Mouse (Mus musculus) stomach, embryonic 15.5 days (tissue): ENCODE results near the gene Lilrb4a. TPM values are rescaled to one million over a fixed set of nuclear protein-coding genes. Genes with fewer than 3 reads are reported as not detected.
"Not testable (repeated sequence)": the region's sequence is repeated elsewhere in the genome, so short reads cannot be mapped to it uniquely, and the experiment has no call there.

Source experiments
- ATAC-seq: fragments of 200-750 bp; cut with Nextera tagmentation; 2 replicates; pipeline ENCODE4 v1.8.0; 2017; ENCODE audit warnings: low read depth, moderate number of reproducible peaks, moderate TSS enrichment; ENCODE audit not compliant: insufficient read depth, low FRiP score
- H3K27ac ChIP-seq: fragments of 300-500 bp; sonication (generic); 2 replicates; pipeline ENCODE4 v1.5.1; 2015; ENCODE audit warnings: mild to moderate bottlenecking, inconsistent platforms
- H3K27me3 ChIP-seq: fragments of 300-500 bp; sonication (generic); replicated peaks from 2 replicates; pipeline ENCODE4 v1.6.1; 2015; ENCODE audit warnings: inconsistent platforms
- H3K36me3 ChIP-seq: fragments of 300-500 bp; sonication (generic); 2 replicates; pipeline ENCODE4 v1.6.1; 2015; ENCODE audit warnings: inconsistent platforms
- H3K4me1 ChIP-seq: fragments of 300-500 bp; sonication (generic); 2 replicates; pipeline ENCODE4 v1.6.1; 2015; ENCODE audit warnings: inconsistent platforms
- H3K4me2 ChIP-seq: fragments of 300-500 bp; sonication (generic); 2 replicates; pipeline ENCODE4 v1.6.1; 2015; ENCODE audit warnings: mild to moderate bottlenecking, inconsistent platforms
- H3K4me3 ChIP-seq: fragments of 300-500 bp; sonication (generic); replicated peaks from 2 replicates; pipeline ENCODE4 v1.5.1; 2015; ENCODE audit warnings: inconsistent platforms
- H3K9ac ChIP-seq: fragments of 300-500 bp; sonication (generic); 2 replicates; pipeline ENCODE4 v1.6.1; 2015; ENCODE audit warnings: inconsistent platforms
- H3K9me3 ChIP-seq: fragments of 300-500 bp; sonication (generic); 2 replicates; pipeline ENCODE4 v1.6.1; 2016; ENCODE audit warnings: inconsistent platforms
- WGBS: fragments of 180-500 bp; shearing (Covaris S2); methylation state at CpG from one replicate; pipeline ENCODE4 v1.1.7; 2015; 5-methylcytosine and 5-hydroxymethylcytosine counted together
- polyA plus RNA-seq: library from polyadenylated mRNA; unstranded; fragments of >200 nt; fragmentation: Nextera tagmentation; extraction: Ambion mirVana; gene quantifications from 2 replicates; pipeline ENCODE4 v1.2.1, GENCODE M21; 2015

Gene Lilrb4a
- polyA plus RNA-seq: 5.1 and 5.4 TPM in 2 replicates

DNA sequence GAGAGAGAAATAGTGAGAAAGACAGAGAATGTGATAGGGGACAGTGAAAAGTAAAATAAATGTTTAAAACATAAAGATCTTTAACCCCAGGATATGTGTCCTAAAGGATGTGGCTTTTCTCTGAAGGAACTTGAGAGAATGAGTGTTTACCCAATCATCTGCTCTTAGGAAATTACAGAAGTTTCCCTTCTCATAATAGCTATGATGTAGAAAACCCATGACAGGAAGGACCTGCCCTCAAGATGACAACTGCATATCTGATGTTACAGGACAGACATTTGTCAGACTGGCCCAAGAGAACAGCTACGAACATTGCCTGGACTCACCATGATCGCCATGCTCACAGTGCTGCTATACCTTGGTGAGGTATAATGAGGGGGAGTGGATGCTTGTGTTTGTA, at the start of gene Lilrb4a:
Lilrb4a (plus strand) TSS at position 266 of the 400 bp plus-strand sequence.
- H3K4me1 ChIP-seq, H3K27me3 ChIP-seq, H3K4me2 ChIP-seq, H3K9me3 ChIP-seq, H3K9ac ChIP-seq, H3K36me3 ChIP-seq, H3K4me3 ChIP-seq, ATAC-seq, H3K27ac ChIP-seq: not testable (repeated sequence)
- no CpG with 5 or more reads among the region's 2 CpGs for WGBS

DNA sequence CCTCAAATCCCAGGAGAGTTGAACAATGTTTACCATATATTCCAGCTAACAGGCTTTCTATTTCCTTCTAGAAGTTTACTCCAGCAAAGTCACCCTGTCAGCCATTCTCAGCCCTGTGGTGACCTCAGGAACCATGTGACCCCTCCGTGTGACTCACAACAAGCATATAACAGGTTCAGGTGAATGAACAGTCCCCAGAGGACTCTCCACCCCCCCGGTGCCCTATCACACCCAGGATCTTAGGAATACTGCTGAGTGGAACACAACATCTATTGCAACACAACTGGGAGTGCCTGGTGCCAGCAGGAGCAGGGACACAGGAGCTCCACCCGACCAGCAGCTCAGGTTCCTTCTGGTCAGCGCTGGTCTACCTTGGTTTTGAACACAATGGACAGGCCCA, 39.1 kb upstream of the Lilrb4a start:
- Histone ChIP-seq H3K4me2 (no peak overlapping the region), H3K27ac (no peak overlapping the region), H3K4me1 (no peaks in the 10 kb centered on the region), H3K36me3 (no peaks in the 10 kb centered on the region), H3K27me3 (no peaks in the 10 kb centered on the region), H3K4me3 (no peak overlapping the region), H3K9me3 (no peaks in the 10 kb centered on the region), H3K9ac (no peak overlapping the region)
- 72% methylated on average over 4 of the region's 4 CpGs for WGBS
- no peak for ATAC-seq

DNA sequence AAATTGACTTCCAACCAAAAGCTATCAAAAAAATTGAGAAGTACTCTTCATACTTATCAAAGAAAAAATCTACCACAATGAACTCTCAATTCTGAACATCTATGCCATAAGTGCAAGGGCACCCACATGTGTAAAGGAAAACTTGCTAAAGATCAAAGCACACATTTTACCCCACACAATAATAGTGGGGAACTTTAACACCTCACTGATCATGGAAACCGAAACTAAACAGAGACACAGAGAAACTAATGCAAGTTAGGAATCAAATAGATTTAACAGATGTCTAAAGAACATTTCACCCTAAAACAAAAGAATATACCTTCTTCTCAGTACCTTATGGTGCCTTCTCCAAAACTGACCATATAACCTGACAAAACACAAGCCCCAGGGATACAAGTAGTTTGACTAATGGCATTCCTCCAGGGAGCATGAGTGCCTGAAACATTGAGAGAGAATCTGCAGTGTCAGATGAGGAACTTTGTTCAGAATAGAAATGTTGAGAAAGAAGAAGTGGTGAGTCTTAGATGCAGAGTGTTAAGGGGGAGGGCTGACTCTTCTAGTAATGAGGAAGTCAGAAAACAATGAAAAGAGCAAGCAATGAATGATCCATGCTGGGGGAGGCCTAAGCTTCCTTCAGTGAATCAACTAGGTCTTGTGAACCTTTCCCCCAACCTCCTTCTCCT, 37.0 kb upstream of the Lilrb4a start:
- Histone ChIP-seq H3K27me3 (no peaks in the 10 kb centered on the region), H3K27ac (no peak overlapping the region), H3K9ac (no peak overlapping the region), H3K4me2 (no peak overlapping the region), H3K36me3 (no peaks in the 10 kb centered on the region), H3K4me1 (no peaks in the 10 kb centered on the region), H3K9me3 (no peaks in the 10 kb centered on the region), H3K4me3 (no peak overlapping the region)
- no peak for ATAC-seq
- WGBS: 85% methylated on average over 1 of the region's 1 CpGs

DNA sequence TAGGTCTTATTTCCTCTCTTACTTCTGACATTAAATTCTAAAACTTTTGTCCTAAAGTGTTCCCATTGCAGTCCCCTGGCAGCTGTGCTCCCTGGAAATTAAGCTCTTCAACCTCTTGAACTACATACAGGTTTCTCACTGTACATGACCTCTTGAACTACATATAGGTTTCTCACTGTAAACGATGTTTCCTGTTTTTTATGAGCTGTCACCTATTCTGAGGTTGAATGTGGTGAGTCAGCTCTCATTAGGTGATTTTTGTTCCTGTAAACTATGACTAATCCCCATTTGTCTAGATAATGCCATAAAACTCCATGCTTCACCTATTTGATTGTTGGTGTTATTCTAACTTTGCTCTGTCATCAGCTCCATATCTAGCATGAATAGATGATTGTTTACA, 36.4 kb upstream of the Lilrb4a start:
- Histone ChIP-seq H3K4me3 (no peak overlapping the region), H3K9me3 (no peaks in the 10 kb centered on the region), H3K27me3 (no peaks in the 10 kb centered on the region), H3K9ac (no peak overlapping the region), H3K36me3 (no peaks in the 10 kb centered on the region), H3K4me1 (no peaks in the 10 kb centered on the region), H3K4me2 (no peak overlapping the region), H3K27ac (no peak overlapping the region)
- WGBS: 28% methylated on average over 1 of the region's 1 CpGs
- no peak for ATAC-seq

GRCm38 (mm10) chr10:51455762-51456161, 35.0 kb upstream of the Lilrb4a start:
- Histone ChIP-seq H3K4me3 (no peak overlapping the region), H3K36me3 (no peaks in the 10 kb centered on the region), H3K27me3 (no peaks in the 10 kb centered on the region), H3K9ac (no peak overlapping the region), H3K4me2 (no peak overlapping the region), H3K4me1 (no peaks in the 10 kb centered on the region), H3K9me3 (no peaks in the 10 kb centered on the region), H3K27ac (no peak overlapping the region)
- ATAC-seq: no peak
- WGBS: 76% methylated on average over 1 of the region's 1 CpGs

GRCm38 (mm10) chr10:51456369-51456768, 34.4 kb upstream of the Lilrb4a start:
- no peak overlapping the region for H3K4me2 ChIP-seq
- no peak overlapping the region for H3K4me3 ChIP-seq
- H3K9ac ChIP-seq: no peak overlapping the region
- H3K36me3 ChIP-seq: no peaks in the 10 kb centered on the region
- 71% methylated on average over 4 of the region's 4 CpGs for WGBS
- H3K27ac ChIP-seq: no peak overlapping the region
- no peaks in the 10 kb centered on the region for H3K9me3 ChIP-seq
- H3K4me1 ChIP-seq: no peaks in the 10 kb centered on the region
- ATAC-seq: no peak
- H3K27me3 ChIP-seq: no peaks in the 10 kb centered on the region

DNA sequence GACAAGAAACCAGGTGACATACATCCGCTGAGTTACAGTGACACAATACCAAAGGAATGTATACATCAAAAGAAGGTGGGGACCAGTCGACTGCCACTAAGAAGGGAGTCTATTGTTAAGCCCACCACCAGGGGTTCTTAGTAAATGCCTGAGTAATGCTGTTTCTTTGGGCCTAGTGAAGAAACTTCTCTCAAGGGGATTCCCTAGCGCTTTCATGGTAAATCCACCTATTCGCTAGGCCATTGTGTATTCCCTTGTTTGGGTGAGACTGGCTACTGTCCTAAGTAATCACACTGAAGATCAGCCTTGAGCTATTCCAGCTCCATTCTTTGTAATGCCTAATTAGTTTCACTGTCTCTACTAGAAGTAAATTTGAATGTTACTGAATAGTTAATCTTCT, 27.0 kb upstream of the Lilrb4a start:
- H3K27me3 ChIP-seq, ATAC-seq, H3K9me3 ChIP-seq, H3K4me3 ChIP-seq, H3K36me3 ChIP-seq, H3K27ac ChIP-seq, H3K4me2 ChIP-seq, H3K9ac ChIP-seq, H3K4me1 ChIP-seq: not testable (repeated sequence)
- WGBS: 56% methylated on average over 4 of the region's 4 CpGs

- not testable (repeated sequence) for H3K36me3 ChIP-seq
Measured at GRCm38 (mm10) chr10:51480397-51480796, 10.4 kb upstream of the Lilrb4a start, which contains the start of the genes Gm49339 and Lilr4b. TSS of gene Gm49339 (plus strand) at chr10:51480612. TSS of gene Lilr4b (plus strand) at chr10:51480632.

DNA sequence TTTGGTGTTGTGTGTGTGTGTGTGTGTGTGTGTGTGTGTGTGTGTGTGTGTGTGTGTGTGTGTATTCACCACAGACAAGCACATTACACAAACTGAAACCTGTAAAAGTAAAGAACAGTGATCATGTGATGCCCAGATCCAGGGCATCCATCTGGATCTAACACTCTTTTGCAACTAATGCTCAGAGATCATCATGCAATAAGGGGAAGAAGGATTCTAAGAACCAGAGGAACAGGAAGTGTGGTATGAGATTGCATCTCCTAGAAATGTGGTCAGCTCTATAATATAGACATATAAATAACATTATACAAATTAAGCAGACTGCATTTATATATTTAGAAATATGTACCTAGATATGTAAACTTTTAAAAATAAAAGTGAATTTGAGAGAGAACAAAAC, 29.3 kb downstream of the Lilrb4a start:
- H3K27ac ChIP-seq: no peak overlapping the region
- no peak overlapping the region for H3K4me2 ChIP-seq
- H3K27me3 ChIP-seq: no peaks in the 10 kb centered on the region
- ATAC-seq: no peak
- H3K9me3 ChIP-seq: no peaks in the 10 kb centered on the region
- H3K9ac ChIP-seq: no peak overlapping the region
- no peaks in the 10 kb centered on the region for H3K36me3 ChIP-seq
- no peak overlapping the region for H3K4me3 ChIP-seq
- no peaks in the 10 kb centered on the region for H3K4me1 ChIP-seq

More at GRCm38 (mm10) chr10:51480397-51480796, 10.4 kb upstream of the Lilrb4a start, which contains the start of the genes Gm49339 and Lilr4b:
- not testable (repeated sequence) for H3K9me3 ChIP-seq, H3K9ac ChIP-seq, H3K27me3 ChIP-seq, H3K4me1 ChIP-seq, H3K4me2 ChIP-seq, H3K27ac ChIP-seq, H3K4me3 ChIP-seq, ATAC-seq
- WGBS: 83% methylated on average over 1 of the region's 3 CpGs

DNA sequence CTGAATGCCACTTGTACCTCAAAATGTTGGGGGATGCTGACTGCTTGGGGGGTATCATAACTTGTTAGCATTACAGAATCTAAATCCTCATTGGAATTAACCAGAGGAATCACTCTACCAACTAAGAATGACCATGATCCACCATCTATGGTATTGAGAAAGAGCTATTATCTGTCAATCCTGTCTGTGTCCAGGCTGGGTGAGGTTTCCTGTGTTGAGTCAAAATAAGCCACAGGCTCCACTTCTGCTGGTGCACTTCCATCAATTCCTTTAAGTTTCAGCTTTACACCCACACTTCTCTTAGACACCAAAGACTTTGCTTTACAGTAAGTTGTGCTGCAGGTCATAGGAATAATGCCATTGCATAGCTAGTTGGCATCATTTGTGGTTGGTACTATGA, 30.7 kb downstream of the Lilrb4a start:
- H3K9ac ChIP-seq: no peak overlapping the region
- no peak for ATAC-seq
- H3K9me3 ChIP-seq: no peaks in the 10 kb centered on the region
- H3K4me1 ChIP-seq: no peaks in the 10 kb centered on the region
- no peak overlapping the region for H3K4me3 ChIP-seq
- no peaks in the 10 kb centered on the region for H3K27me3 ChIP-seq
- H3K36me3 ChIP-seq: no peaks in the 10 kb centered on the region
- no peak overlapping the region for H3K4me2 ChIP-seq
- H3K27ac ChIP-seq: no peak overlapping the region

GRCm38 (mm10) chr10:51526090-51526489, 35.3 kb downstream of the Lilrb4a start:
- WGBS: 62% methylated on average over 7 of the region's 7 CpGs
- no peak overlapping the region for H3K9ac ChIP-seq
- no peaks in the 10 kb centered on the region for H3K27me3 ChIP-seq
- ATAC-seq: no peak
- H3K4me1 ChIP-seq: no peaks in the 10 kb centered on the region
- H3K4me2 ChIP-seq: no peak overlapping the region
- H3K9me3 ChIP-seq: no peaks in the 10 kb centered on the region
- no peak overlapping the region for H3K27ac ChIP-seq
- no peaks in the 10 kb centered on the region for H3K36me3 ChIP-seq
- H3K4me3 ChIP-seq: no peak overlapping the region

GRCm38 (mm10) chr10:51526633-51527032, 35.9 kb downstream of the Lilrb4a start:
- Histone ChIP-seq H3K27ac (no peak overlapping the region), H3K9me3 (no peaks in the 10 kb centered on the region), H3K27me3 (no peaks in the 10 kb centered on the region), H3K4me3 (no peak overlapping the region), H3K4me2 (no peak overlapping the region), H3K4me1 (no peaks in the 10 kb centered on the region), H3K36me3 (no peaks in the 10 kb centered on the region), H3K9ac (no peak overlapping the region)
- ATAC-seq: no peak
- WGBS: 70% methylated on average over 4 of the region's 4 CpGs
